Mouse (Mus musculus): Measurements from ENCODE around the gene D17H6S53E.

DNA sequence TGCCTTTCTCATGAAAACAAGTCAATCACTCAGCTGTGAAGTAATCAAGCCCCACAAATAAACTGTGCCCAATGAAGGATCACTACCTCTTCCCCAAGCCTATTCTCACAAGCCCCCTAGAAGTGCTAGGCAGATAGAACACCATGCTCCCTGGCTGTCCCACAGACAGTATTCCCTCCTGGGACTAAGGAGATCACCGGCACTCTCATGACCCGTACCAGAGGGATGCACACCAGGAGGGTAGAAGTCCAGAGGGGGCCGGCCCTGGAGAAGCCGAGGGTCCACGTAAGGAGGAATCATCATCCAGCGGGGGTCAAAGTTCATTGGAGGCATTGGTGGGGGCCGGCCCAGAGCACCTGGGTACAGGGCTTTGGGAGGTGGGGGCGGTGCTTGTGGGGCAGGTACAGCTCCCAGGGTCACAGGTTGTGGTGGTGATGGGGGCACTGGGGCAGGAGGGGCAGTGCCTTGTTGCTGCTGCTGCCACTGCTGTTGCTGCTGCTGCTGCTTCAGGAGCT is 31.5 kb downstream of the D17H6S53E start:
- no peak for TF ChIP-seq CTCF (IDR thresholded peaks at IDR 0.05)
- TF ChIP-seq EP300 (IDR thresholded peaks at IDR 0.05), result no peak
